Mouse (Mus musculus): ENCODE measurements at regions not wholly inside any gene's neighbourhood (a gene's known extent, or its start where the extent isn't known, plus 50 kb on each side); places are given as distances from the start of the nearest gene placed in this dataset.

DNA sequence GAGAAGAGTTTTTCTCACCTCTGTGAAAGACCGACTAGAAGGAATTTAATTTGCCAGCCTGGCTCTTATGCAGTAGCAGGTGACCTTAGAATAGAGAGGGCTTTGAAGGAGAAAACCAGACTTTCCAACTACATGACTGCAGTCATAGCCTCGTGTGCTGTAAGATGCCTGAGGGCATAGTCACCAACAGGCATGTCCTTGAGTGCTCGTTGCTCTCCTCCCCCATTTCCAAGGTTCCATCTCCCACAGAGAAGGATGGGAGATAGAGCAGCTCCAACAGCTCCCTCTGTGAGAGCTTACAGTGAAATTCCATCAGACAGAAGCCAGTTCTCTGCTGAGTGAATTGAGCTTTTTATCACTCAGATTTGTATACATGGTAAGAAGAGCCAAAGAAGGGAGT lies 398.1 kb upstream of the Id4 start:
- no peak for DNase-seq (ENCODE audit: low spot score)

DNA sequence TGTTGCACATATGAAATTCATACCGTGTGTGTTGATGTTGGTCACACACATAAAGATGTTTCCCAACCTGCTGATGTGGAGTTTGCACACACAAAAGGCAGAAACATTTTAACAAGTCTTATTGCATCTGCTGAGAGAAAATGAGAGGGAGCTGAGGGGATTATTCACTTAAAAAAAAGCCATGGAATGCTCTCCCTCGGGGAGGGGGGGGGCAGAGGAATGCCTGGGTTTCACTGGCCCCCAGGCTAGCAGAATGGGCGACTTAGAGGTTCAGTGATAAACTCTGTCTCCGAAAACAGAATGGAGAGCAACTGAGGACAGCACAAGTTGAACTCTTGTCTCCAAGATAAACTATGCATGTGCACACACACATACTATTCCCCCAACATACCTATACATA lies 392.4 kb upstream of the Id4 start:
- no peak for DNase-seq (ENCODE audit: low spot score)

DNA sequence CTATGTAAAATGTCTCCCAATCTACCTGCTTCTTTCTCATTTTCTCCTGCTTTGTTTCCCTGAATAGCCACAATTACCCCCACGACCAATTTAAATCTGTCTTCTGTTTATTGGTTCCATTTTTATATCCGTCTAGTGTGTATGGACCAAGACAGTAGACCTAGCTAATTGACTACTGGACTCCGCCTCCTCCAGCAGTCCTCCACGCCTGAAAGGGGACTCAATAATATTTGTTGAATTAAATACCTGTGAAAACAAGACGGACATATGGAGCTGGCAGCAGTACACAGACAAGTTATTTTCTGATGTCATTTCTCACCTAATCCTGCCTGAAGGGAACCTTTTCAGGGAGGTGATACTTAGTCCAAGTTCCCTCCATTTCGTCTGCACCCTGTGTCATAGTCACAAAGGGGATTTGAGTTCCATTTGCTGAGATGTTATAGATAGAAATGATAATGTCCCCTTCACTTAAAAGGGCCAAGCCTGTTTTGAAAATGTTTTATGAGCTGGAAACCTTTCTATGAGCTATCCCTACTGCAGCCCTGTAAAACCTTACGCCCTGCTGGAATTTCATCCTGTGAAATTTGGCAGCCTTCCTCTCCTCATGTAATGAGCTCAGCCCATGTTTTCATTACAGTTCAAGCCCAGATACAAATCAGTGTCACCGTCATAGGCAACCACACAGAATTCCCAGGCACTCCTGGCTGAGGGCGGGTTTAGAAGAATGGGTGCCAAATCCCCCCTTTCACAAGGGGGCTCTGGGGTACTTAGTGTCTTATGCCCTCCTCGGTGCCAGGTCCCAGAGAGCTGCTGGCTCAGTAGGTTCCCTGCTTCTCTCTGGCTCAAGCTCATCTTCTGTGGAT lies 391.1 kb upstream of the Id4 start:
- no peak for DNase-seq (ENCODE audit: low spot score)

- no peak for DNase-seq (ENCODE audit: low spot score)
Measured at GRCm38 (mm10) chr13:47872645-47873044, 388.4 kb upstream of the Id4 start.

DNA sequence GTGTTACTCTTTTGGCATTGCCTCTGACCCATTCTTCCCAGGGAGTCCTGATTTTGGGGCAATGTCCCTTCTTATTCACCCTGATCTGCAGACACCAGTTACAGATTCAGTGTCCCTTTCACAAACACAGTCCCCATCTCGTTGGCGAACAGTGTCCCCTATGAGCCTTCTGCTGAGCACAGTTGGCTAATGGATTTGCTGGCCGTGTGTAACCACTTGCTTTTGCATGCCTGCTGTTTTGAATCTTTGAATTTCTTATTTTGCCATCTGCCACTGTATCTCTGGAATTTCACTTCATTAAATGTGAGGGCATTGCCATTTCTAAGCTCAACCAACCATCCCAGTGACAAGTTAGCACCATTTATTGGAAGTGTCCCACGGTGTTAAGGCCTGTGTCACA lies 368.5 kb upstream of the Id4 start:
- DNase-seq (ENCODE audit: low spot score), result no peak

GRCm38 (mm10) chr13:47894331-47894730 lies 366.7 kb upstream of the Id4 start:
- DNase-seq (ENCODE audit: low spot score), result no peak

DNA sequence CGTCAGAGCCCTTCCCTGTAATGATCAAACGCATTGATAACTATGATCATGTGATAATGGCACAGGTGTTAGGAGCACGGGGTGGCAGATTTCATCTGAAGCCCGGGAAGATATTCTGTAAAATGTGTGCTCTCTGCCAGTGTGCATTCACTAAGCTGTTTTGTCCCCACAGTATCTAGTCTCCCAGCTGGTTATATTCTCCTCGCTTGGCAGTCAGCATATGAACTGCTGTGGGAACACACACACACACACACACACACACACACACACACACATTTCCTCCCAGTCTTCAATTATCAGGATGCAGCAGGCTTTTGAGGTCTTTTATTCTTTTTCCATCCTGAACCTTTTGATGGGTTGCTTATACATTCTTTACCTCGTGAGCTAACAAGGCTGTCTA lies 365.8 kb upstream of the Id4 start:
- no peak for DNase-seq (ENCODE audit: low spot score)

GRCm38 (mm10) chr13:47896646-47897045 lies 364.4 kb upstream of the Id4 start:
- no peak for DNase-seq (ENCODE audit: low spot score)

DNA sequence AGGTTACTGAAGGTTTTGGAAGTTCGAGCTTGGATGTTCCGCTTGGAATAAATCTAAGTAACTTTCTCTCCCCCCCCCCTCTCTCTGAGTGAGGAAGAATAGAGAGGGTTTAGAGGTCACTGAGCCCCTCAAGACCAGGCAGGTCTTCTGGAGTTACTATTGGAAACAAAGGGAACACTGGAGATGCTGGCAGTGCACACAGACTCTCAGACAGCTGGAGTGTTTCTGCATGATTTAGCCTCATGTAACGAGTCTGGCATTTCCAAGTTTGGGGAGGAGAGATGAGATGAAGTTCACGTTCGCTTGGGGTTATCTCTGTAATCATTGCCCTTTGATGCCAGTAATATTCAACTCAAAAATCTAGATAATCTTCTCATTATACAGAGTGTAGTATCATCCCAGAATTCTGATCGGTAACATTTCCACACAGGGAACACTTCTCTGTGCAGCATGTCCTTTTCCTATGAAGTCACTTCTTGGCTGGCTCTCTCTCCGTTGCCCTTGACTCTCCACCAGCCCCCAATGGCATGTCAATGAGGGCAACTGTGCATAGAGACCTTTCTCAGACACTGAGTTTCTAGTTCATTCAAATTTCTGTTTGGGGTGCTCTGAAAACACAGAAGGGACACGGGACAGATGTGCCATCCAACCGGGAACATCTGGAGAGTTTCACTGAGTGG lies 351.0 kb upstream of the Id4 start:
- no peak for DNase-seq (ENCODE audit: low spot score)

GRCm38 (mm10) chr13:47910531-47910910 lies 350.5 kb upstream of the Id4 start:
- DNase-seq (ENCODE audit: low spot score), result no peak

DNA sequence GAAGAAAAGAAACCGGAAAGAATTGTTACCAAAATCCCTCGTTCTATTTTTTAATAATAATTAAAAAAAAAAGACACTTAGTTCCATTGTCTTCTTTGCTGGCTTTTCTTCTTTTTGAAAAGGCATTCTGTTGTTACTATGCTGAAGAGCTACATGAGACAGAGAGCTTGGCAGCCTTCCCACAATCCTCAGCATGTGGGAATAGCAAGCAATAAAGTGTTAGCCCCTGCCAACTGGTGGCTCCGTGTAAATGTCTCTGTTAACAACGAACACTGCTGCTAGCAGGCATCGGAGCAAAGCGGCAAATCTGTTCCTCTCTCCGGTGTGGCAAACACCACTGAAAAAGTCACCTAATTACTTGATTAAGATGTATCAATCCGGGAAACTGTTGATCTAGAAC lies 344.6 kb upstream of the Id4 start:
- DNase-seq (ENCODE audit: low spot score), result no peak

- DNase-seq (ENCODE audit: low spot score), result no peak
Measured at GRCm38 (mm10) chr13:47917370-47917769, 343.7 kb upstream of the Id4 start.

DNA sequence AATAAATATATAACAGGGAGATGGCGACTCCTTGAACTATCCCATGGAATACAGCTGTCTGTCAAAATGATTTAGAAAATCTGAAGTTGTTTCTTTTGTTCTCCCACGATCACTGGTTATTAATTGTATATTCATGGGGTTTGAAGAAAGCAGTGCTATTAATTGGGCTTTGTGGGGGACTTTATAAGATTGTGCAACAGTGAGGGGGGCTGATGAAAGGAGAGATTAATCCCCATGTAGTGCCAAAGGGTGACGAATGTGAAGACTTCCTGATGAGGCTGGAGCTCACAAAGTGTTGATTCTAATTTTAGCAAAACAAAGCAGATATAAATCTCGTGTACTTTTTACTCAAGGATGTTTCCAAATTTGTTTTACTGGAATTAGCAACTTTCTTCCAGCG lies 340.0 kb upstream of the Id4 start:
- DNase-seq (ENCODE audit: low spot score), result no peak

- no peak for DNase-seq (ENCODE audit: low spot score)
Measured at GRCm38 (mm10) chr13:47940696-47941095, 320.3 kb upstream of the Id4 start.

GRCm38 (mm10) chr13:47942368-47942787 lies 318.6 kb upstream of the Id4 start:
- DNase-seq (ENCODE audit: low spot score), result no peak

GRCm38 (mm10) chr13:47943645-47944044 lies 317.4 kb upstream of the Id4 start:
- DNase-seq (ENCODE audit: low spot score), result no peak

DNA sequence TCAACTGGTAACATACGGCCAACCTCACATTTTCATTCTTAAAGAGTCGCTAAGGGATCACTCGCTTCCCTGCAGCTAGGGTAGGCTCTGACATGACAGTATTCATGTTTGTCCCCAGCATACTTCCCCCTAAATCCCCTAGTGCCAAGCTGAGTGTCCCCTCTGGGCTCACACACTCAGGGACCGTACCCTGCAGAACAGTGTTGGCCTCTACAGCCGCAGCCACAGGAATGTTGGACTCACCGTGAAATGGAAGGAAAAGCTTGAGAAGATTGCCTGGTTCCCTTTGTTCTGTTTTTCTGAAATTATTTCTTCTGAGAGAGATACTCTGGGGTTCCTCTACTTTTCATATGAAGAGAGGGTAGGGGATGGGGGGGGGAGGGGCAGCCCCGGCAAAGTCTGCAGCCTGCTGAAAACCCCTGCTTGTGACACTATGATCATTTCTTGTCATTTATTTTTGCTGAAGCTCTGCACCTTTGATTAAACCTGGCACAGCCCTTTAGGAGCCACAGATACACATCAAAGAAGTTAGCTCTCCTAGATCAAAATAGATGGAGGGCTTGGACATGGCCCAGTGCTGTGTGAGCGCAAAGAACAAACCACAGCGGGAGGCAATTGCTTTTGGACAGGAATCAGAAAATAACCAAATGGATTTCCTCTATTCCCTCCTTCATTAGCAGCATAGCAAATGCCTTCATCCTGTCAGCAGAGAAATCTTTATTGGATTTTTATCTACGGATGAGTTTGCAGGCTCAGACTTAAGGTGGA lies 312.7 kb upstream of the Id4 start:
- DNase-seq (ENCODE audit: low spot score), result no peak

DNA sequence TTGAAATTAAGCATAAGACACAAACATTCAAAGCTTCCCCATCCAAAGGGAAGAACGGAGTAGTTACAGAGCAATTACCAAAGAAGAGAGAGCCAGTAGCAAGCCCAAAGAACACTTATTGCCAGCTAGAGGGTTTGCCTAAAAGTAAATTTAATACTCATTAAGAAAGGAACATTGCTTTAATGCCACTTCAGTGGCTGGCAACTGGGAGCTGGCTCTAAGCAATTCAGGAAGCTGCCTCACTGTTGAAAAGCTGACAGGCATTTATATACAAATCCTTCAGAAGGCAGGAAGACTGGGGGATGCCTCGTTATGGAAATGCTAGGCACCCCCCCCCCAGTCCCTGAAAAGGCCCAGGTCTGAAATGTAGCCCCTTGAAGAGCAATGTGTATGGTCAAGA lies 310.6 kb upstream of the Id4 start:
- no peak for DNase-seq (ENCODE audit: low spot score)

- DNase-seq (ENCODE audit: low spot score), result no peak
Measured at GRCm38 (mm10) chr13:47951043-47951442, 310.0 kb upstream of the Id4 start.

GRCm38 (mm10) chr13:47952946-47953345 lies 308.1 kb upstream of the Id4 start:
- DNase-seq (ENCODE audit: low spot score), result no peak

DNA sequence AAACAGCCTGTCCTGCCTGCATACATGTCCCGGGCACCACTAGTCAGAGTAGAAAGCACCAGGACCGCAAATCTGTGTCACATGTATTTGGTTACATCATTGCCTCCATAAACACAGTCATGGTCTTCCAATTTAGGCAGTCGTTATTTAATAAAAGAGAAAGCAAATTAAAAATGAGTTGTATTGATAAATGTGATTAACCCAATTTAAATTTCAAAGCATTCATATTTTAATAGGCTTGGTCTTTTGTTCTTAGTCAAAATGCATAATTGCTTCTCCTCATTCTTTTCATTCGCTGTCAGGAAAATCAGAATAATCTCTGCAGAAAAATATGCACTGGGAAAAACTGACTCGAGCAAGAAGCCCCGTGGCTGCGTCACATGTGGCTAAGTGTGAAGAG lies 307.3 kb upstream of the Id4 start:
- no peak for DNase-seq (ENCODE audit: low spot score)

DNA sequence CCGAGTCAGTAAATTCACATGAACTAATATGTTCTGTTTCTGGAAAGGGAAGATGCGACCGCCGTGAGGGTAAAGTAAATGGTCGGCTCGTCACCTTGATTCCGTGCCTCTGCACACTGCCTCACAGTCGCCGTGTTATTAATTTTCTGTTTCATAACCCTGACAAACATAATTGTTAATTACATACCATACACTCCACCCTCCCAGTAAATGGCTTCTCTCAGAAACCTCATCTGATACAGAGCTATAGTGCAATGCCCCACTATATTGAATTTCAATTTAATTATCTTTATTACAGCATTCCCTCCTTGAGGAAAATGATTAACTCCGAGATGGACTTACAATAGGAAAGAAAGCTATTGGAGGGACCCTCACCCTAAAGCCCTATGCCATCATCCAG lies 305.5 kb upstream of the Id4 start:
- DNase-seq (ENCODE audit: low spot score), result no peak

DNA sequence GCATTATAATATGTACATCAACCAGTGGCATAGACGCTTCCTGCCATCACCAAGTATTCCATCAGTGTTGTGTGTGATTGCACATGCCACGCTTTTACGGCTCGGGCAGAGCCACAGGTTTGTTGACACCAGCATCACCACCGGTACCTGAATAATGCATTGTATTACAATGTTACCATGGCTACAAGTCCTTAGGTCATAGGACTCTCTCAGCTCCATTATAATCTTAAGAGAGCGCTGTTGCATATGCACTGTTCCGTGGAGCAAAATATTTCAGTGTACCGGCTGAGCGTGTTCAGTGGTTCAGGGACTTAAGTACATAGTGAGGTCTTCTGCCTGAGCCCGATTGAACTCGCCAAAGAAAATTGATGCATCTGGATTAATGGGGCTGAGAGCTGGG lies 303.4 kb upstream of the Id4 start:
- DNase-seq (ENCODE audit: low spot score), result no peak
